Mouse (Mus musculus) olfactory bulb, adult 2 months (tissue): ENCODE results near the gene Lgr4. TPM values are rescaled to one million over a fixed set of nuclear protein-coding genes. Genes with fewer than 3 reads are reported as not detected.

Experiments
- H3K27ac ChIP-seq: fragments of 200-500 bp; 2 replicates; pipeline ENCODE4 v1.5.1; 2012; ENCODE audit warnings: low read depth, low read length; ENCODE audit not compliant: insufficient read depth
- H3K4me1 ChIP-seq: fragments of 200-500 bp; 2 replicates; pipeline ENCODE4 v1.6.1; 2012; ENCODE audit warnings: low read length; ENCODE audit not compliant: control insufficient read depth, insufficient read depth
- H3K4me3 ChIP-seq: fragments of 200-500 bp; 2 replicates; pipeline ENCODE4 v1.5.1; 2012; ENCODE audit warnings: mild to moderate bottlenecking, low read depth, low read length, moderate library complexity; ENCODE audit not compliant: insufficient read depth
- CTCF ChIP-seq: fragments of 200-500 bp; IDR thresholded peaks from 2 replicates; pipeline ENCODE4 v1.5.1; 2012; ENCODE audit warnings: low read depth, mild to moderate bottlenecking, low read length, moderate library complexity; ENCODE audit not compliant: insufficient read depth
- POLR2A ChIP-seq: fragments of 200-500 bp; IDR thresholded peaks from 2 replicates; pipeline ENCODE4 v1.6.1; 2012; ENCODE audit warnings: mild to moderate bottlenecking, low read depth, low read length, moderate library complexity; ENCODE audit not compliant: insufficient read depth
- WGBS: fragments of 180-500 bp; shearing (Covaris S2); methylation state at CpG from one replicate; pipeline ENCODE4 v1.1.7; 2018; 5-methylcytosine and 5-hydroxymethylcytosine counted together
- polyA plus RNA-seq: library from polyadenylated mRNA; stranded (reverse); fragments of >200 nt; gene quantifications from 2 replicates; pipeline ENCODE4 v1.2.4, GENCODE M21; 2012; ENCODE audit warnings: low replicate concordance; ENCODE audit not compliant: missing spikeins, insufficient read depth, insufficient read length

Lgr4 gene
- polyA plus RNA-seq, 1 experiment = not detected

DNA sequence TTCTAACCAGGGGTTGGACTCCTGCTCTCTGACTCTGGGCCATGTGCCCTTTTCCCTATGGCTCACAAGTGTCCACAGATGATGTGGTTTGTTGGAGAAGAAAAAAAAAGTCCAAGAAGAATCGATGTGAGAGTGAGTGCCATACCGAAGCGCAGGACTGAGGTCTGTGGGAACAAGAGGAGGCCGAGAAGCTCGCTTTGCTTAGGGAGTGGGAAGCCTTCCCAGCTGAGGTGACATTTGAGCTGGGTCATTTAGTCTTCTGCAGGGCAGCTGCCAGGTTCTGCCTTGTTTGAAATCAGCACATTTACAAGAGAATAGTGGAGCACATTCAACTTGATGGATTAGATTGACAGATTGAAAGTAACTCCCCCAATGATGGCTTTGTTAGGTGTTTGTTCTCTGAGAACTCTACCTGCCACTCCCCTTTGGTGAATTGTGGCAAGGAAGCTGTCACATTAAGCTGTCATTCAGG is 24.6 kb downstream of the Lgr4 start:
- 42% methylated on average over 5 of the region's 5 CpGs for WGBS
- H3K4me3 ChIP-seq = no peak overlapping the region

DNA sequence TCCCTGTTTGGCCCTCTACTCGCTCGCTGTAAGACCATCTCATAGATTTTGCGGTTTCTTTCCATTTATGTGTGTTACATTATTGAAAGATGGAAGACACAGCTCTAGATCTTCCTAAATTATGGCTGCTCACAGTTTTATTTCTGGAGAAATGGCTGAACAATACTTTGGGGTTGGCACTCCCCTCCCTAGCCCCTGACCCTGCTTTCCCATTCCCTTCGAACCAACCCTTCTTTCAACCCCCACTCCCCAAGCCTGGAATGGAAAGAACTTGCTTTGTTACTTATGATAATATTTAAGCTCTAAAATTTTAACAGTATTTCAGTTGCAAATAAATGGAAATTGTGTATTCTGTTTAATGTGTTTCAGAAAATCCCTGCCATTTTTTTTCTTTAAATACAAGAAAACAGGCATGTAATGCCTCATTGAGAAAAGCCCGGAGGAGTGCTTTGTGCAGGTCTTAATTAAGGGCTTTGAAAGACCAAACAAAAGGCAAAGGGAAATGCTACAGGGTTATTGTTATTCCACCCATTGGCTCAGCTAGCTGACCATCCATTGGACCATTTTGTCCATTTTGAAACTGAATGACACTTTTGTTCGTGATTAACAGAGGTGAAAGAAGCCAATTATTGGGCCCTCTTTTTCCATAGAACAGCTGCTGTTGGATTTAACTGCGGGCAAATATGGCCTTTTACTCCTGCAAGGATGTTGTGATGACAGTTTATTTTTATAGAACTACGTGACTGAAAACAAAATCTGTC is 25.5 kb downstream of the Lgr4 start:
- H3K4me3 ChIP-seq = no peak overlapping the region
- 54% methylated on average over 8 of the region's 8 CpGs for WGBS
- TF ChIP-seq POLR2A (no peak), CTCF (no peak)

More for the DNA sequence above, 24.6 kb downstream of the Lgr4 start:
- Histone ChIP-seq H3K27ac (peak overlapping the region; percentile 42; the same call in 1 of the 2 replicates), H3K4me1 (peaks cover 8% of the 10 kb centered on the region)
- TF ChIP-seq CTCF (no peak), POLR2A (no peak)

DNA sequence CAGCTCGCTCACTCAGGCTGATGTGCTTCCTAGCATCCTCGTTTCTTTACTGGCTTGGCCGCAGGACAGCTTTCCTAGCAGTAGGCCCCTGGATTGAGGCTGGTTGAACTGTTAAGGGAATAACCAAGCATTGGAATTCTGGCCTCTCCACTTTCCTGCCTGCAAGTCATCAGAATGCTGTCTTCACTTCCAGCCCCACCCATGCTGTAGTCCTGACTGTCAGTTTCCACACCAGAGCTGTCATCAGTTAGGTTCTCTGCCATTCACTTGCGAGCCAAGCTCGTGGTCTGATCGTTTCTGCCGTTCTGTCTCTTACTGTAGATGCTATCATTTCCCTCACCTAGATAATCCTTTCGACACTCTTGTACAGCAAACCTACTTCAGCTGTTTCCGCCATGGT is 27.5 kb downstream of the Lgr4 start:
- no peak overlapping the region for H3K4me3 ChIP-seq
- no peak for TF ChIP-seq CTCF
- no peak overlapping the region for H3K27ac ChIP-seq
- WGBS = 88% methylated on average over 9 of the region's 9 CpGs
- H3K4me1 ChIP-seq = peaks cover 8% of the 10 kb centered on the region

More for the DNA sequence above, 25.5 kb downstream of the Lgr4 start:
- Histone ChIP-seq H3K27ac (no peak overlapping the region), H3K4me1 (peaks cover 8% of the 10 kb centered on the region)

DNA sequence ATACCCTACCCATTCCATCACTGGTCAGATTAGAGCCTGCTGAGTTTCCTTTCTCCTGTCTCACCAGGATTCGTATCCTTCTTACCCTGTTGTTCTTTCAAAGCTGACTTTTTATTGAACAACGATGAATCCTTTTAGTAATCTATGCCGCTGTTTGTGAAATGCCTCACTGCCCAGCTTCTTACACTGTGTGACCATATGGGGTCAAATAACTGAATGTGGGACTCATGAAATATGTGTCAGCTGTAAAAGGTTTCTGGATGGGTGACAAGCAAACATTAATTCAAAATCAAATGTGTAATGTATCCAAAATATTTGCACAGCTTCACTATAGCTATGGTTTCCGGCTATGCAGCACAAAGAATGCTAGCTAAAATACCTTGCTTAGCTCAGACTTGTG is 28.1 kb downstream of the Lgr4 start:
- no peak for TF ChIP-seq POLR2A
- no peak for TF ChIP-seq CTCF
- Histone ChIP-seq H3K27ac (no peak overlapping the region), H3K4me3 (no peak overlapping the region), H3K4me1 (peaks cover 8% of the 10 kb centered on the region)
- WGBS = 86% methylated on average over 4 of the region's 4 CpGs

DNA sequence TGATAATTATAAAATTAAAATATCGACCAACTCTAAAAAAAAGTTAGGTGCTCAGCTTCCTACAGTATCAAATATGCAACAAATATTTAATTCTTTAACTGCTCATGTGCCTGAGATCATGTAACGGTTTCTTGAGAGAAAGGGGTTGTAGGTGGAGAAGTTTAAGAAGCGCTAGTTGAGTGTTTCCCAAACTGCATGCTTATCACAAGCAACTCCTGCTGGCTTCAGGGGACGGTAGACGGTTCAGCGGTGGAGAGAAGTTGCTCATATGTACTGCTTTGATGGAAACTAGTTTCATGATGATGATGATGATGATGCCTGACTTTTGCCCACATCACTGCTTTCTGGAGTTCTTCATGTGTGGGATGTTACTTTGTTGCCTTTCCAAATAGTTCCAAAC is 29.0 kb downstream of the Lgr4 start:
- Histone ChIP-seq H3K4me1 (peaks cover 8% of the 10 kb centered on the region), H3K4me3 (no peak overlapping the region), H3K27ac (no peak overlapping the region)
- 85% methylated on average over 6 of the region's 6 CpGs for WGBS
- no peak for TF ChIP-seq POLR2A
- TF ChIP-seq CTCF = no peak

DNA sequence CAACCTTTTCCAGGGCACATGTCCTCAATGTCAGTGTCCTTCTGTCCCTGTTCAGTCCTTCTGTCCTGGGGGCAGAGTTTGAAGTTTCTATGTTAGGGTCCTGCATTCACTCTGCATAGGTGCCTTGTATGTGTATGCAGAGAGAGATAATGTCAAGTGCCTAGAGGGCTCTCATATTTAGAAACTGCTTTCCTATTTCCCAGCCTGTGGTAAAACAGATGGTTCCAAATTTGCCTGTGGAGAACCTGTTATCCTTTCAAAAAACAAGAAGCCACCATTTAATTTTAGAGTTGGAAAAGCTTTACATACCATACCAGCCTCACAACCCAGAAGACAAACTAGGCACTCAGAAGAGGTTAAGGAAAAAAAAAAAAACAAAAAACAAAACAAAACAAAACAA is 32.1 kb downstream of the Lgr4 start:
- no peak overlapping the region for H3K27ac ChIP-seq

DNA sequence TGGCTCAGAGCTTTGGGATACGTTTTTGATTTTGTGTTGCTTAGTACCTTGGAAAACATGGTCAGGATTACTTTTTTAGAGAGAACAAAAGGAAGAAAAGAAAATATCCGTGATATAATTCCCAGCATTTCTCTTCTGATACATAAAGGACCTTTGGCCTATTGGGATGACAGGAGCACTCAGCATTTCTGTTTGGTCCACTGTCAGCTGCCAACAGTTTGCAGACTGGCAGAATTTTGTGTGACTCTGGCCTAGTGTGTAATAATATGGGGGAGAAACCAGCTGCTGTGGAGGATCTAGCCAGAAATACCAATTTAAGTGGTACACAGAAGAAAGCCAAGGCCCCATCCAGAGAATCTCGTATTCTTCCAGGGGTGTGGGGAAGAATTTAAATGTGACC is 32.9 kb downstream of the Lgr4 start:
- Histone ChIP-seq H3K4me1 (peaks cover 13% of the 10 kb centered on the region), H3K27ac (no peak overlapping the region), H3K4me3 (no peak overlapping the region)
- WGBS = 54% methylated on average over 3 of the region's 3 CpGs
- TF ChIP-seq CTCF = no peak
- TF ChIP-seq POLR2A = no peak

More for the DNA sequence above, 32.1 kb downstream of the Lgr4 start:
- no peak for TF ChIP-seq CTCF
- TF ChIP-seq POLR2A = no peak
- peaks cover 15% of the 10 kb centered on the region for H3K4me1 ChIP-seq
- H3K4me3 ChIP-seq = no peak overlapping the region

DNA sequence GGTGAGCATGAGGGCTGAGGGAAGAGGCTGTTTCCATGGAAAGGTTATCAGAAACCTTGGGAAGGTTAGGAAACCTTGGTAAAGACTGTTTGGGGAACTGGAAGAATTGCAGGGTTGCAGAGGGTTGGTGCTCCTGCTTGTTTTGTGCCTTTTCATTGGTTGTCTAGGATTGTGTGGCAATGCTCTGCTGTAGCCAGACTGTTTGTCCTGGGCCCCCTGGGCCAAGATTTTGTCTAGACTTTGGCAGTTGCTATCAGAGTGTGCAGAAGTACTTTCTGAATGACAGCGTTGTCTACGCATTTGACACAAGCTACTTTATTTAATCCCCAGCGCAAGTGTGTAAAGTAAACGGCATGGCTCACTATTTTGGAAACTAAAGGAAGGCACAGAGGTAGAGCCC is 33.6 kb downstream of the Lgr4 start:
- TF ChIP-seq POLR2A = no peak
- no peak for TF ChIP-seq CTCF
- Histone ChIP-seq H3K4me1 (peaks cover 15% of the 10 kb centered on the region), H3K27ac (peak overlapping the region; percentile 51), H3K4me3 (no peak overlapping the region)
- WGBS = 78% methylated on average over 4 of the region's 4 CpGs

DNA sequence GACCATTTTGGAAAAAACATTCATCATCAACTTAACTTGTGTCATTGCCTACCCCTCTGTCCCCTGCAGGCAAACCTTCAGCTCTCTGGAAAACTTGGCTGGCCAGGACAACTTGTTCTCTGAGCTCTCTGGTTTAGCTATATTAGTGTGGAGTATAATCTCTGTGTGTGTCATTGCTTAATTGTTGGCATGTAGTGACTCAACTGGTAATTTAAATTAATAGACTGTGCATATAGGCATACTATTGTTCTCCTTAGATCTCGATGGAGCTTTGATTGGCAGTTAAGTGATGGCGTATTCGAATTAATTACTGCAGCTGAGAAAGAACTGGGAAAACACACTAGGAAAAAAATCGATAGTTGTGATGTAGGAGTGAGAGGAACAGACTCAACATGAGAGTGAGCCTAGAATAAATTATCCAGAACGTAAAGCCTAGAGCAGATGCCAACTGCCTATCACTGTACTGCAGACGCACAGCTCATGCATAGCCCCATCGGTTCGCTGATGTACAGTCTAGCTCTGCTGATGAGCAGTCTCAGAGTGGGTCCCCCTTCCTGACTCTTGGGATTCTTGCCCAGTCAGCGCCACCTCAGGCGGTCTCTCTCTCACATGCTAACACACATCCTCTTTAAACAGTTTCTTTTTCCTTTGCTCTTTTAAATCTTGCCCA is 35.7 kb downstream of the Lgr4 start:
- H3K27ac ChIP-seq = peak overlapping the region; percentile 58; the same call in 1 of the 2 replicates
- WGBS = 39% methylated on average over 10 of the region's 10 CpGs
- no peak for TF ChIP-seq POLR2A
- TF ChIP-seq CTCF = no peak
- peaks cover 15% of the 10 kb centered on the region for H3K4me1 ChIP-seq
- H3K4me3 ChIP-seq = no peak overlapping the region

DNA sequence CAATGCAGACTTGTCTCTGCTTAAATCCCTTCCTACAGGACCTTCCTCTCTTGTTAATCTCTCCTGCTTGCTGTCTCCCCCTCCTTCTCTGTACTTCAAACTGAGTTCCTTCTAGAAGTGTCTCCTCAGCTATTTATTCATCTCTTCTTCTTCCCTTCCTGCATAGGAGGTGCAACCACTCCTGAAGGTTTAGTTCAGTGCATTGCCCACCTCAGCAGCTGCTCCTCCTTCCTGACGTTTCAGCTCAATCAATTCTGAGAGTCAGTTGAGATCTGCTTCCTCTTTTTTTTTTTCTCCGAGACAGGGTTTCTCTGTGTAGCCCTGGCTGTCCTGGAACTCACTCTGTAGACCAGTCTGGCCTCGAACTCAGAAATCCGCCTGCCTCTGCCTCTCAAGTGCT is 36.4 kb downstream of the Lgr4 start:
- TF ChIP-seq CTCF (no peak), POLR2A (no peak)
- no peak overlapping the region for H3K27ac ChIP-seq
- H3K4me1 ChIP-seq = peaks cover 15% of the 10 kb centered on the region
- H3K4me3 ChIP-seq = no peak overlapping the region
- 77% methylated on average over 4 of the region's 4 CpGs for WGBS
